Mouse (Mus musculus): Measurements from ENCODE around the gene Pin1rt1.
A peak's percentile ranks its signal among the peaks of the same experiment; 100 is the strongest.

Pin1rt1 gene

DNA sequence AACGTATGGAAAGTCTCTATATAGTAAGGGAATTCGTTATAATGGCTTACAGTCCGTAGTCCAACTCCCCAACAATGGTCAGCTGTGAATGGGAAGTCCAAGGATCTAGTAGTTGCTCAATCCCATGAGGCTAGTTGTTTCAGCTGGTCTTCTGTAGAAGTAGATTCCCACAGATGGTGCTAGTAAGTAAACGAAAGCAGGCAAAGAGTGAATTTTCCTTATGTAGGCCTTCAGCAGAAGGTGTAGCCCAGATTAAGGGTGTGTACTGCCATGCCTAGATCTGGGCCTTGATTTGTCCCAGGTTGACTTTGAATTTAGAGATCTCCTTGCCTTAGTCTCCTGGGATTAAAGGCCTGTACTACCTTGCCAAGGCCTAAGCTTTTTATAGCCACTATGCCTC lies at the start of gene Pin1rt1:
Pin1rt1 (minus strand) TSS at position 101 of the 400 bp plus-strand sequence.
- no peak for DNase-seq (ENCODE audit: low read depth, low spot score)

DNA sequence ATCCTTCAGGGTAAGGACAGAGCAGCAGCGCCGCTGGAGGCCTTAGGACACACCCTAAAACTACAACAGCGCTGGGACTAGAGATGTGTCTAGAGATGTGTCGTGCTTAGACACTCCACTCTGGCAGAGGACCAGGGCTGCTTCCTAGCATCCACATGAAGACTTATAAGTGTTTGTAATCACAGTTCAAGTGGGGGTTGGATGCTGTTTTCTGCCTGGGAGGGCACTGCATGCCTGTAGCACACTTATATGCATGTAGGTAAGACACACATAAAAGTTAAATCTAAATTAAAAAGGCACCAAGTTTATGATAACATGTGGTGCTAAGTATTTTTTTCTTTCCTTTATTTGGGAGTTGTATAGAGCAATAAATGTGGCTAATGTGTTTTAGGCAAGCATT lies 47.8 kb upstream of the Pin1rt1 start:
- no peak for DNase-seq (ENCODE audit: low read depth, low spot score)

DNA sequence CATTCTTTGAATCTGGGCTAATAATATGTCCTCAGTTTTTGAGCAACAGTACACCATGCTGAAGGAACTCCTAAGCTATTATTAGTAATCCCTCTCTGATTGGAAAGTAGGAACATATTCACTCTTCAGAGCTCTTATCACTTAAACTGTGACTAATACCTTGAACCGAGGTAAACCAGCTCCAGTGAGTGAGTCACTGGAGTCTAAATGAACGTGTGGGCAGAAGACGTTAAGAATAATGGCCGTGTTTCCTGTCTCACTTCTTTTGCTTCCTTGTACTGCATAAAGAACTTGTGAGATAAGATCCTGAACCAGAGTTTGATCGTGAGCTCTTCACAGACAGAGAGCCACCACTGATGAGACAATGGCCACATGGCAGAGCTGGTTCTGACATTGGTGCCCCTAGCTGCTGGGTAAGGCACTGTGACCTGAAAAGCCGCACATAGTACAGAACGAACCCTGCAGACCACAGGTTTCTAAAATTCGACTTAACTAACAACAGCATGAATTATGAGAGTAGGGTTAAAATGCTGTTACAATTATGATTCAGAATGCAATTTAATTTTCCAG lies 47.0 kb upstream of the Pin1rt1 start:
- no peak for DNase-seq (ENCODE audit: low read depth, low spot score)

DNA sequence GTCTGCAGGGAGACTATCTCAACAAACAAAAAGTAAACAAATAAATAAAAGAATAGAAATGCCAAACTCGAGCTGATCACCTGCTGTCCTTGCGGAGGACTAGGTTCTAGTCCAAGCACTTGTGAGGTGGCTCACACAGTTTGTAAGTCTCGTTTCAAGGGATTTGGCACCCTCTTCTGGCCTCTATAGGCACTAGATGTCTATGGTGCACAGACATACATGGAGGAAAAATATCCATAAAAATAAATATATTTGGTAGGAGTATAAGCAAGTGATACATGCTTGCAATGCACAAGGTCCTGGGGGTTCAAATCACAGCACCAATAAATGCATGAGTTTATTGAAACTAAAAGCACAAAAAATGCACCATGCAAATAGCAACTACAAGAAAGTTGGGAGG lies 34.4 kb upstream of the Pin1rt1 start:
- DNase-seq (ENCODE audit: low read depth, low spot score): no peak

DNA sequence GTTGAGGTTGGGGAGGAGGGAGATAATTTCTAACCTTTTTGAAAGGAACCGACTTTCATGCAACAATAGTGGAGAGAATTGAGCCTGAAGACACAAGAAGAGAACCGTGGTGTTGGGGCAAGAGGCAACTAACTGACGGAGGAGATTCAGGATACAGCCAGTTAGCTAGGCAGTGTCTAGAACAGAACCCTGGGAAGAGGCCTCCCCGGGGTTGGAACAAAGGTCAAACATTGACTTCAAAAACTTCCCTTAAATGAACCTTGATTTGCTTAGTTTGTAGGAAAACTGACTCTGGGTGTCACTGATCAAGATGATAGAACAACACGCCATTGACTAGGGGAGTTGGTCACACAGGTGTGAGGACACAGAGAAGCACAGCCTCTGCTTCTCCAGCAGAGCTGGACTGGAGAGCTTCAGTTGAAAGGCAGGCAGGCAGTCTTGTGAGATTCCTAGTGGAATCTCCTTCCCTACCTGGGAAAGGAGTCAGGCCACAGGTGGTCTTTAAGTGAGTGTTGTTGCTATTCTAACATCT lies 32.5 kb upstream of the Pin1rt1 start:
- DNase-seq (ENCODE audit: low read depth, low spot score): no peak

DNA sequence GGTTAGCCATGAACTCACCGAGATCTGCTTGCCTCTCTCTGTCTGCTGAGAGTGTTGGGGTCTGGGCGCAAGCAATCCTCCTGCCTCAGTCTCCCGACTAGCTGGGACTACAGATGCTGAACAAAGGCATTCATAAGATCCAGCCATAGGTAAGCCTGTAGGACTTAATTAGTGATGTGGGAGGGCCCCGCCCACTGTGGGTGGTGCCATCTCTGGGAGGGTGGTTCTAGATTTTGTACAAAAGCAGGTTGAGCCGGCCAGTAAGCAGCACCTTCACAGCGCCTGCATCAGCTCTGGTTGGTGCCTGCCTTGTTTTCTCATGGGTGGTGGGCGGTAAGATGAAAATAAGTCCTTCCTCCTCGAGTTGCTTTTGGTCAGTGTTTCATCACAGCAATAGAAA lies 30.1 kb upstream of the Pin1rt1 start:
- DNase-seq (ENCODE audit: low read depth, low spot score): no peak

DNA sequence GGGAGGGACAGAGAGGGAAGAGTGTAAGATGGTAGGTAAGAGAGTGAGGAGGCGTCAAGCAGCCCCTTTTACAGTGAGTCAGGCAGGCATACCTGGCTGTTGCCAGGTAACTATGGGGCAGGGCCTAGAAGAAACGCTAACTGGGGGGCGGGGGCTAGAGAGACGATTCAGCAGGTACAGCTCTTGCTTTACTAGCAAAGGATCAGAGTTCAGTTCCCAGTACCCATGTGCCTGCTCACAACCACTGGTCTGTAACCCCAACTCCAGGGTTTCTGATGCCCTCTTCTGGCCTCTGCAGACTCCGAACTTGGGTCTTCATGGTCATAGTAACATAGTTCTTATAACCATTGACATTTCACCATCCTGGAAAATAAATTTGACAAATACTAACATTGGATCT lies 27.8 kb upstream of the Pin1rt1 start:
- DNase-seq (ENCODE audit: low read depth, low spot score): no peak

DNA sequence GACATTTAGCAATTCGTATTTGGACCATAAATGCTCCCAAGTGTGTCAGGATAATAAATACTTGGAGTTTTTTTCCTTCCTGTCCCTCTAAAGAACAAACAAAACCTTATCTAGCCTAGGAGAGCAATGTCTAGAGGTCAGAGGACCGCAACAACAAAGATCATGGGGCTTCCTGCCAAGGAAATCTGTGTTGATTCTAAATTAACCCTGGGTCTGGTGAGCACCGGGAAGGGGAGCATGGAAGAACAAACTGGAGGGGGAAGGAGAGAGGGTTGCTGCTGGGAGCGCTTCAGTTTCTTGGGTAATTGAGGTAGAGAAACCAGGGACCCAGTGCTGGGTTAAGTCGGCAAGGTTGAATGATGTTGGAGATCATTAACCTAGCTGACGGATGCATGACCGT lies 27.0 kb upstream of the Pin1rt1 start:
- DNase-seq (ENCODE audit: low read depth, low spot score): no peak

DNA sequence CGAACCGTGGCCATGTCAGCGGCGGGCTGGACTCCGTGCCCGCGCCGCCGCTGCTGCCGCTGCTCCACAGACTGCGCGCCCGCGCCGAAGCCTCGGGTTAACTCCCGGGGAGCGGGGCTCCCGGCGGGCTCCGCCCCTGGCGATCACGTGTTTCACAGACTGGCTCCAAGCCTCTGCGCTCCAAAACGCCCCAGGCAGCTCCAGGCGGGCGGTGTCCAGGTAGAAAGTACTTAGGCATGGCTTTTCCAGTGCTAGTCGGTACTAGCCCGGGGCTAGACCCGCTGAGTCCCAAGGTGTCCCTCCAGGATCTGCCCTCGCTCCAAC lies 26.5 kb upstream of the Pin1rt1 start, which contains the start of gene Depdc7:
Depdc7 (minus strand) TSS at position 138 of the 324 bp plus-strand sequence.
- peak; percentile 16 for DNase-seq (ENCODE audit: low read depth, low spot score)

DNA sequence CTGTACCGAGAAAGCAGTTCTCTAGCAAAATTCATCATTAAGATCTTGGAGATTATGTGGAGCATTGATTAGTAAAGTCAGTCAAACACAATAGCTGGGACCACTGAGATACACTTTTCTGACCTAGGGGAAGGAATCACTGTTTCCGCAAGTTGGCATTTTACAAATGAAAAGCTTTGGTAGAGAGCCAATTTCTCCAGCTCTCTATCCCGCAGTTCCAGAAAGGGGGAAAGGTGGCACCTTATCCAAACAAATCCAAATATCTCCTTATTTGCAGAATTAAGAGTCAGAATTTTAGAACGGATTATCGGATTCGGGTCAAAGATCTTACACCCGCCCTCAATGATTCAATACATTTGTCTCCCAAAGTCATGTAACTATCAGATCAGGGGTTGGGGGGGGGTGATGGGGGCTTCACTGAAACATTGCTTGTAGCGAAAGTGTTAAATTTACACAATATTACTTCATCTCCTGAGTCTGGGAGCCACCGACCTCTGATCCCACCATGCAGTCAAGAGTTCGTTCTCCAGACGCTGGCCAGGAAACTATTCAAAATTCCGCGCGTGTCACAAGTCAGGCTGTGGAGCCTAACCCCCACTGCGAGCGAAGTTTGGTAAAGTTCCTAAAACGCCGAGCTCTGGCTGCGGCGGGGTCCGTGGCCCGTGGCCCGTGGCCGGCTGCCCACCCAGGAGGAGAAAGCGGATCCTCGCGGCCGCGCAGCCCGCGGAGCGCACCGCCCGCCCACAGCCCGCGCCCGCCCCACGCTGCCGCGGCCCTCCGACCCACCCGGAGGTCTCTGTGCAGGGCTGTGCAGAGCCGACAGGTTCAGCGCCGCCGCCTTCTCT lies 25.9 kb upstream of the Pin1rt1 start:
- DNase-seq (ENCODE audit: low read depth, low spot score): no peak

DNA sequence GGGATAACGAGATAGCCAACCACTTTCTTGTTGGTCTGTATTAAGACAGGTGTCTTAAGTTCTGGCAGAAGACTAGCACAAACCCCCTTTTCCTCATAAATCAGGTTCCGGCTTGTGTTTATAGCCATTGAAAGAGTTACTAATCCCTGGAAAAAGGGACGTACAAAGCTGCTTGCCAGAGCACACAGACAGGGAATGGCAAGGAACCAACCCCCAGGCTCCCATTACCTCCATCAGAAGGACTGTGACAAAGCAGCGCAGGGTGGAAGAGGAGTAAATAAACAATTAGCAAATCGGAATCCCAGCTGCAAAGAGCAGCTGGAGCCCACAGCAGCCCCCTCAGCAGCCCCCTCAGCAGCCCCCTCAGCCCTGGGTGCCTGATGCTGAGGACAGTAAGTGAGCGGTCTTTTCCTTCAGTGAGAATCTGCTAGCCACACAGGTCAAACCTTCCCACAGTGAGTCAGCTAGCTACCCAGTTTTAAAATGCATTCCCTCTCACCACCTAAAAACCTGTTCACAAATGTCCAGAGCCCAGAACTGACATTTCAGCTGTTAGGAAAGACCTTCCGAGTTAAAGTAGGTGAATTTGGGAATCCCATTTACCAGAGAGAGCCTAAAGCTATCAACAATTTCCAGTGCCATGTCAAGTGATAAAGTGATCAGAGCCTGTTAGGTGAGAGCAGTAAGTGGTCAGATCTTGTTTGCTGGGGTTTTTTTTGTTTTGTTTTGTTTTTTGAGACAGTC lies 25.0 kb upstream of the Pin1rt1 start:
- DNase-seq (ENCODE audit: low read depth, low spot score): no peak

DNA sequence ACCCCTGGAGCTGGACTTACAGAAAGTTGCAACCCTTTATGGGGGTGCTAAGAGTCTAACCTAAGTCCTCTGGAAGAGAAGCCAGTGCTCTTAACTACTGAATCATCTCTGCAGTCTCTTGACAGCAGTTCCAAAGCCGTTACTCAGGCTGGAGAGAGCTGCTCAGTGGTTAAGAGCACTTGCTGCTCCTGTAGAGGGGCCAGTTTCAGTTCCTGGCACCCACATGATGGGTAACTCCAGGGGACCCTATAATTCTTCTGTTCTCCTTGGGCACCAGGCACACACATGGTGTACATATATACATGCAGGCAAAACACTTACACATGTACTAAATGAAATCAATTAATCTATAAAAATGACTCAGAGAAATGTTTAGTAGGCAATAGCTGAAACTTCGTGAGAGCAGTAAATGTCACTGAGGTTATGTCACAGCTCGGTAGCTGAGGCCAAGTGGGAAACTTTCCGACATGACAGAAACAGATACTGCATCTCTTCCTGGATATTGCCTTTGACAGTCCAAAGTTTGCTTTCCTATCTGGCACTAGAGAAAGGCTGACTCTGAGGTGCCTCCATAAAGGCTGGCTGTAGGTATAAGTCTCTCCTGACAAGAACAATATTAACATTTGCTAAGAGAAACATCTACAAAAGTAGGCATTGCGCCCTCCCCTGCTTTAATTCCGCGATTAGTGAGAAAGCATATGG lies 24.2 kb upstream of the Pin1rt1 start:
- no peak for DNase-seq (ENCODE audit: low read depth, low spot score)

DNA sequence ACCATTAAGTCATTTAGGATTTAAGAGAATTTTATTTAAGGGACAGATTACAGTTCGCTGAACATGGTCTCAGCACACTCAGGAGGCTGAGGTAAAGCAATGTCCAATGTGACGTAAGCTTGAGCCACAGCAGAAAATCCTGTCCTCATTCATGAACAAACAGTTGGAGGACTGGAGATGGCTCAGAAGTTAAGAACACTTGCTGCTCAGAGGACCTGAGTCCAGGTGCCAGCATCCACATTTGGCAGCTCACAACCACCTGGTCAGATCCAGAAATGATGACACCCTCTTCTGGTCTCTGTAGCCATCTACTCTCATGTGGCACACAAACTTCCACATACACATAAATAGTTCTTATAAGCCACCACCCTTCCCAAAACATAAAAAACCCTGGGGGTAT lies 23.5 kb upstream of the Pin1rt1 start:
- DNase-seq (ENCODE audit: low read depth, low spot score): no peak

DNA sequence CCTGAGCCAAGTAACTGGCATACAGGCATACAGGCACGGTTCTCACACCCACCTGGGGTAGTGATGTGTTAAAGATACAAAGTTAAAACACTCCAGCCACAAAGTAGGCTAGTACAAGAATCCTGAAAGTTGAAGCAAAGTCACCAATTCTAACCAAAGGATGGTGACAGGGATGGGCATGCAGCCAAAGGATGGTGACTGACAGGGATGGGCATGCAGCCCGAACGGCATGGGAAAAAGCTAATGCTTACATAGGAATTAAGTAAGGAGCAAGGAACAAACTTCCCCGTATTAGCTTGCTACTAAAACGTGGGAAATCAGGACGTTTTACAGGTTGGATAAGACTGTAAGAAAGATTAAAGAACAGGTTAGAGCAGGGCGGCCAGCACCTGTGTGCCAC lies 20.1 kb upstream of the Pin1rt1 start:
- no peak for DNase-seq (ENCODE audit: low read depth, low spot score)

DNA sequence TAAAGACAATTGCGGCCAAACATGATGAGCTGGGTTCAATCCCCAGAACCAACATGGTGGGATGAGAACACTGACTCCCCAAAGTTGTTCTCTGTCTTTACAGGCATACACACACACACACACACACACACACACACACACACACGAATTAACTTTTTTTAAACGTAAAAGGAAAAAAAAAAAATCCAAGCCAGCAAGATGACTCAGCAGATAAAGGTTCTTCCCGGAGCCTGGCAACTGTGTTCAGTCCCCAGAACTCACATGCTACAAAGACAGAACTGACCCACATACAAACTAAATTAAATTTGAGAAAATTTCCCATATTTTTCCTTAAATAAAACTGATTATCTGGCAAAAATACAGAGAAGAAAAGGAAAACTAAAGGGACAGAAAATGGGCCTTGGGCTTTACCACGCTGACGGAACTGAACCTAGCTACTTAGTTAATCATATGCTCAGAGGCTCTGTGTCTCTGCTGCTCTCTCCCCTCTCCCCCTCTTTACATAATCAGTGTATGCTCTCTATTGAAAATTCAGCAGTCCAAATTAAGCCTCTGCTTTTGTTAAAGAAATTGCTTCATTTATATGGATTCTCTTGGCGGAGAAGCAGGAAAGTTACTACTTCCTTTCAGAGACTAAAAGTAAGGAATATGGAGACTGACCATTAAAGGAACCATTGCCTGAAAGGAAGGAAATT lies 16.5 kb upstream of the Pin1rt1 start:
- no peak for DNase-seq (ENCODE audit: low read depth, low spot score)

DNA sequence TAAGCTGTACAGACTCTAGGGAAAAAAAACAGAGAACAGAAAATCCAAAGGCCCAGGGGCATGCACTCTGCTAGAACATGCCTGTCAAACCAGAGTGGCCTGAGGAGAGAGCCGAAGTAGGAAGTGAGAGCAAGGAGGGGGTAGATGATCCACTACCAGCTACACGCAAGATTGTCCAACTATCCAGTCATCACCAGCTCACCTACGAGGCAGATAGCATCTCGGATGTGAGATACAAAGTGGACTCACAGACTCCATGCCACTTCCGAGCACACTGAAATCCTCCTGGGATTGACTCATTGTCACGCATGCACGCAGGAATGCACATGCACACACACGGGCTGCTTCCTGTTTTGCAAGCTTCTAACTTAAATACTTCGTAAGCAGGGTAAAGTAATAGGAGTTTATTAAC lies 15.9 kb upstream of the Pin1rt1 start:
- DNase-seq (ENCODE audit: low read depth, low spot score): no peak

DNA sequence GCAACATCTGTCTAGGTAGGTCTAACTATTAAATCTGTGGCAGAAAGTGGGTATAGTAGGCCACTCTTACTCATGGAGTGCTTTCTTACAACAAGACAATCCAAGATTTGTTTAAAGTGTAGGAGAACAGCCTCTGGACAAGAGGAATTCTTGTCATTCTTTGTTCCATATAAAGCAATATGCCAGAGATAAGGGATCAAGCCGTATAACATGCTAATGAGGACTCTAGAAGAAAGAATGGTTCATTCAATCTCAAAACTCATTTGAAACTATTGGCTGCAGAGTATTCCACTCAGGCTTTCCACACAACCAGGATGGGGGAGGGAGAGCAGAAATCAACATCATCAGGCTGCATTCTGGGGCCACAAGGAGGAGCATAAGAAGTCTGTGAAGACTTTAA lies 11.2 kb upstream of the Pin1rt1 start:
- no peak for DNase-seq (ENCODE audit: low read depth, low spot score)

DNA sequence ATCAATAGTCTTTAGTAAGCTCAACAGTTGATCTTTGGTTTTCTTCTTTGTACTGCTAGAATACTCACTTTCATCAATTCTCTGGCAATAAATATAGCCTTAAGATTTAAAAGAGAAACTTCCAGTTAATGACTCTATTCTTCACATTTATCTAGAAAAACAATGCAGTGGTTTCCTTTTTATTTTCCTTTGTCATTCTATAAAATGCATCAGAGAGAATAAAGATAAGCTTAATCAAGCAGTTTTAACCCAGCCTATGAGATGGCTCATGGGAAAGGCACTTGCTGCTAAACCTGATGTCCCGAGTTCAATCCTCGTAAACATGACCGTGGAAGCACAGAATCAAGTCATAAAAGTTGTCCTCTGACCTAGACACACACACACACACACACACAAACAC lies 5.8 kb upstream of the Pin1rt1 start:
- DNase-seq (ENCODE audit: low read depth, low spot score): no peak

DNA sequence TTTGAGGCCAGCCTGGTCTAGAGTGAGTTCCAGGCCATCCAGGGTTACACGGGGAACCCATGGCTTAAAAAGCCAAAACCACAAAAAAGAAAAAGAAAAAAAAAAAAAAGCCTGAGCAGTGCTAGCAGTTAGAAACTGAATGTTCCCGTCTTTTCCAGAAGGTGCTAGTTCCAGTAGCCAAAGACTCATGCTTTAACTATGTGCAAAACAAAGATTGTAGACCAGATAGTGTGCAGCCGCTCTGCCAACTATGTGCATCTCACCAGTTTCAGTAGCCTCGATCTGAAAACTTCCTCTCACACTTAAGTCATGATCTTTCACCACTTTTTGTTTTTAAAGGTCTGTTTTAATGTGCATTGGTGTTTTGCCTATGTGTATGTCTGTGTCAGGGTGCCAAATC lies 1.6 kb upstream of the Pin1rt1 start:
- no peak for DNase-seq (ENCODE audit: low read depth, low spot score)

DNA sequence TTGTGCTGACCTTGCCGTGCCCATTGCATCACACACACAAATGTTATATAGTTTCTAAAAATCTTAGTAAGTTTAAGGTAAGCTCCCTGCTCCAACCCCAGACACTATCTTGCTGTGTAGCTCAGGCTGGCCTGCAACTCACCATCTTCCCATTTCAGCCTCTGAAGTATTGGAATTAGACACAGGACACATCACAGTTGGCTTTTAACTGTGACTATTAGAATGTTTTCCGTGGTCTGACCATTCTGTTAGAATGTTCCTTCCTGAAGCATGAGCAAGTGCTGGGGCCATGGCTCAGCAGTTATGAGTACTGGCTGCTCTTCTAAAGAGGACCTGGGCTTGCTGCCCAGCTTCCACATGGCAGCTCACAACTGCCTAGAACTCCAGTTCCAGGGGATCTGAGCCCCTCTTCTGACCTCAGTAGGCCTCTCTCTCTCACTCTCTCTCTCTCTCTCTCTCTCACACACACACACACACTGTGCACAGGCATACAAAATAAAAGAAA lies 1.1 kb upstream of the Pin1rt1 start:
- DNase-seq (ENCODE audit: low read depth, low spot score): no peak

DNA sequence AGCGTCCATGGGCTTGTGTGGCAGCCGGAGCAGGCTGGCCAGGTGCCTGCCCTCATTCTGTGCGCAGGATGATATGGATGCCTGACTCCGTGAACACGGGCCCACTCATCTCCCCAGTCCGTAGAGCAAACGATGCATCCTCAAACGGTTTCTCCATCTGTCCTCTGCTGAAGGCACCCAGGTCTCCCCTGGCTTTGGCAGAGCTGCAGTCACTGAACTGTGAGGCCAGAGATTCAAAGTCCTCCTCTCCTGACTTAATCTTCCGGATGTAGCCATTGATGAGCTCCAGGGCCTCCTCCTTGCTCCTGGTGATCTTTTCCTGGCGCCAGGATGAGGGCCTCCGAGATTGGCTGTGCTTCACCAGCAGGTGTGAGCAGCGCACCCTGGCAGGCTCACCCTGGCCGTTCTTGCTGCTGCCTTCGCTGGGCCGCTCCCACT lies 1.9 kb downstream of the Pin1rt1 start:
- DNase-seq (ENCODE audit: low read depth, low spot score): no peak

All from retina, adult 2 months (tissue).